Comparison of ENCODE assay signal across 24 mouse cellular contexts in genomic region chr10:19434661-19435060, GRCm38 (mm10).
DNase-seq lines count a peak whose midpoint lies in the region; ATAC-seq and TF ChIP-seq lines count a peak whose summit lies in the region.
"Had no signal": no experiment of that assay in that cellular context is flagged by ENCODE, and none has a peak within 500 bp of the region (broad histone marks: within the 10 kb centered on the region; RNA-seq: fewer than 3 reads in every experiment).

No protein-coding gene starts in this region.

- no peak for TF ChIP-seq POLR2A in cerebellum, adult 2 months (IDR thresholded peaks at IDR 0.05; ENCODE audit: borderline replicate concordance, insufficient read depth, low read length)
- TF ChIP-seq POLR2A in brain, embryonic 14.5 days (IDR thresholded peaks at IDR 0.05; ENCODE audit: borderline replicate concordance, extremely low read depth, insufficient read depth, insufficient read length, poor library complexity, severe bottlenecking) = no peak

- TF ChIP-seq CTCF in cerebellum, adult 2 months (IDR thresholded peaks at IDR 0.05; ENCODE audit: borderline replicate concordance, insufficient read depth, low read depth, low read length) = no peak
- TF ChIP-seq CTCF in brain, embryonic 14.5 days (IDR thresholded peaks at IDR 0.05; ENCODE audit: borderline replicate concordance, extremely low read depth, insufficient read depth, insufficient read length) = no peak

- no peak overlapping the region for H3K9ac ChIP-seq in forebrain, embryonic 14.5 days (ENCODE audit: low read length)
- H3K9ac ChIP-seq in forebrain, embryonic 13.5 days = no peak overlapping the region
- H3K9ac ChIP-seq: embryonic facial prominence, embryonic 13.5 days; embryonic facial prominence, embryonic 15.5 days; forebrain, embryonic 12.5 days had no signal

- 23% methylated on average over 6 of the region's 6 CpGs for WGBS in cerebellum, adult 2 months
- 72% methylated on average over 6 of the region's 6 CpGs for WGBS in forebrain, embryonic 14.5 days
- 83% methylated on average over 6 of the region's 6 CpGs for WGBS in forebrain, embryonic 13.5 days

- ATAC-seq in forebrain, embryonic 14.5 days = no peak
- no peak for ATAC-seq in forebrain, embryonic 13.5 days
- ATAC-seq: activated CD4-positive, CD25-positive, alpha-beta regulatory T cell, adult 4 months; CD4-positive, CD25-positive, alpha-beta regulatory T cell, adult 4 months; Patski had no signal

- H3K4me1 ChIP-seq in cerebellum, adult 2 months (ENCODE audit: control insufficient read depth, insufficient read depth, low read length) = no peaks in the 10 kb centered on the region
- H3K4me1 ChIP-seq in forebrain, embryonic 14.5 days (ENCODE audit: control insufficient read depth, insufficient read depth, low read length) = 0 out of 2 replicates have a peak, but pooled peaks cover 2% of the 10 kb centered on the region
- H3K4me1 ChIP-seq in forebrain, embryonic 13.5 days = no peaks in the 10 kb centered on the region
- H3K4me1 ChIP-seq: embryonic facial prominence, embryonic 13.5 days; embryonic facial prominence, embryonic 15.5 days; forebrain, embryonic 10.5 days; forebrain, embryonic 12.5 days had no signal

- no peak overlapping the region for H3K27ac ChIP-seq in cerebellum, adult 2 months (ENCODE audit: insufficient read depth, low read length)
- H3K27ac ChIP-seq in forebrain, embryonic 14.5 days (ENCODE audit: low read depth, low read length) = no peak overlapping the region
- no peak overlapping the region for H3K27ac ChIP-seq in forebrain, embryonic 13.5 days
- H3K27ac ChIP-seq: embryonic facial prominence, embryonic 13.5 days; embryonic facial prominence, embryonic 15.5 days; forebrain, embryonic 10.5 days; forebrain, embryonic 12.5 days had no signal

- peak; percentile 55 to 71 for DNase-seq in cerebellum, postnatal 10 days
- no peak for DNase-seq in cerebellum, adult 2 months
- peak; percentile 52 for DNase-seq in forebrain, embryonic 14.5 days (ENCODE audit: low spot score)
- peak; percentile 56 for DNase-seq in brain, embryonic 14.5 days (ENCODE audit: low read depth)
- DNase-seq: adrenal gland, adult 8-10 months; adrenal gland, postnatal 14 days; adrenal gland, postnatal 36 days; B cell, adult 2 months; cerebellum, adult 11 months; cerebellum, adult 18-20 months; cerebellum, adult 9-10 months; cerebellum, postnatal 36 days; embryo, embryonic 11 days had no signal

- H3K36me3 ChIP-seq in forebrain, embryonic 14.5 days (ENCODE audit: control insufficient read depth, insufficient read depth, low read length) = no peaks in the 10 kb centered on the region
- no peaks in the 10 kb centered on the region for H3K36me3 ChIP-seq in forebrain, embryonic 13.5 days (ENCODE audit: poor library complexity, severe bottlenecking)
- H3K36me3 ChIP-seq: embryonic facial prominence, embryonic 13.5 days; embryonic facial prominence, embryonic 15.5 days; forebrain, embryonic 10.5 days; forebrain, embryonic 12.5 days; G1E had no signal

- no peak overlapping the region for H3K4me2 ChIP-seq in forebrain, embryonic 14.5 days (ENCODE audit: low read length)
- no peak overlapping the region for H3K4me2 ChIP-seq in forebrain, embryonic 13.5 days
- H3K4me2 ChIP-seq: embryonic facial prominence, embryonic 13.5 days; embryonic facial prominence, embryonic 15.5 days; forebrain, embryonic 12.5 days had no signal

- no peak overlapping the region for H3K4me3 ChIP-seq in cerebellum, adult 2 months (replicated peaks; ENCODE audit: insufficient read depth, low read depth, low read length)
- H3K4me3 ChIP-seq in forebrain, embryonic 14.5 days (ENCODE audit: low read depth, low read length) = no peak overlapping the region
- no peak overlapping the region for H3K4me3 ChIP-seq in forebrain, embryonic 13.5 days
- H3K4me3 ChIP-seq: embryonic facial prominence, embryonic 13.5 days; embryonic facial prominence, embryonic 15.5 days; erythroblast, embryonic 14.5 days; forebrain, embryonic 10.5 days; forebrain, embryonic 12.5 days had no signal

- no peaks in the 10 kb centered on the region for H3K9me3 ChIP-seq in forebrain, embryonic 14.5 days (replicated peaks; ENCODE audit: control insufficient read depth, low read length)
- no peaks in the 10 kb centered on the region for H3K9me3 ChIP-seq in forebrain, embryonic 13.5 days (replicated peaks)
- H3K9me3 ChIP-seq: embryonic facial prominence, embryonic 13.5 days; embryonic facial prominence, embryonic 15.5 days; forebrain, embryonic 10.5 days; forebrain, embryonic 12.5 days; G1E had no signal

- H3K27me3 ChIP-seq in cerebellum, adult 2 months (ENCODE audit: control insufficient read depth, insufficient read depth, low read length) = no peaks in the 10 kb centered on the region; the same call in 1 of the 2 replicates
- no peaks in the 10 kb centered on the region for H3K27me3 ChIP-seq in forebrain, embryonic 14.5 days (replicated peaks; ENCODE audit: control insufficient read depth, insufficient read depth, low read length)
- 0 out of 2 replicates have a peak, but pooled peaks cover 2% of the 10 kb centered on the region for H3K27me3 ChIP-seq in forebrain, embryonic 13.5 days
- H3K27me3 ChIP-seq: CH12.LX; embryonic facial prominence, embryonic 15.5 days; forebrain, embryonic 12.5 days; Patski had no signal

Comparison
In these comparisons a context has a peak if more than half of its experiments do, and no peak if none do; other contexts are left out.
1. DNase-seq: peak in cerebellum, postnatal 10 days (2 of 2), forebrain, embryonic 14.5 days (single experiment) and brain, embryonic 14.5 days (single experiment); none in cerebellum, adult 2 months (0 of 2).